Mouse (Mus musculus) lung, adult 2 months (tissue): ENCODE measurements around the gene Cped1.

ENCODE experiments used
- CTCF ChIP-seq: fragments of 200-500 bp; IDR thresholded peaks from 2 replicates; pipeline ENCODE4 v1.5.1; 2011; ENCODE audit warnings: mild to moderate bottlenecking, low read length, control low read depth; ENCODE audit not compliant: insufficient read depth
- POLR2A ChIP-seq: fragments of 200-500 bp; IDR thresholded peaks from 2 replicates; pipeline ENCODE4 v1.6.1; 2011; ENCODE audit warnings: low read depth, mild to moderate bottlenecking, control low read depth, low read length, borderline replicate concordance; ENCODE audit errors: extremely low read depth

DNA sequence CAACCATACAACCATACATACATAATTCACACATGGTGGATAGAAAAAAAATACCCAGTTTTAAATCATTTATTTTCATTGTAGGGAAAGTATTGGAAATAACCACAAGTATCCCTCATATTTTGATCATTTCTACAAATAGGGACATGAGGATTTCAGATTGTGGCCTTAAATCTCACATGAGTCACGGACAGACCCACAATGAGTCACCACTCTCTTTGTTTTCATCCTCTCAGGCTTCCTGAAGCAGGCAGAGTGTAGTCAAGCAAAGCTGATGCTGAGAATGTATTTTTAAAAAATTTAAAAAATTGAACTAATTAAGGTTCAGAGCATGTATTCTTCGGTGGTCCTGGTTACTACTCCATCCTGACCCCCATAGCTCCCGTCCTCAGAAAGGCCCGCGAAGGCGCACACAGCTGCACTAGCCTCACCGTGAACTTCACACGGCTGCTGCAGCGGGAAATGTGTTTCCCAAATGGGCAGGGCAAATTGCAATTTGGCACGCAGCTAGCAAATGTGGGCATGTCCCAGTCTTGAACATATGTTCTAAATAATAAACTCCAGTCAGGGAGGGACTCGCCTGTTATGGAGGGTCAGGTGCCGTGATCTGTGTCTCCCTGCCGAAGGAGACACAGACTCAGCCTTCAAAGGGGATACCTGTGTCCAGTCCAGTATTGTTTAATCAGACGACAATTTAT lies 230.7 kb downstream of the Cped1 start:
- no peak for TF ChIP-seq CTCF
- no peak for TF ChIP-seq POLR2A
